In the genomic region with DNA sequence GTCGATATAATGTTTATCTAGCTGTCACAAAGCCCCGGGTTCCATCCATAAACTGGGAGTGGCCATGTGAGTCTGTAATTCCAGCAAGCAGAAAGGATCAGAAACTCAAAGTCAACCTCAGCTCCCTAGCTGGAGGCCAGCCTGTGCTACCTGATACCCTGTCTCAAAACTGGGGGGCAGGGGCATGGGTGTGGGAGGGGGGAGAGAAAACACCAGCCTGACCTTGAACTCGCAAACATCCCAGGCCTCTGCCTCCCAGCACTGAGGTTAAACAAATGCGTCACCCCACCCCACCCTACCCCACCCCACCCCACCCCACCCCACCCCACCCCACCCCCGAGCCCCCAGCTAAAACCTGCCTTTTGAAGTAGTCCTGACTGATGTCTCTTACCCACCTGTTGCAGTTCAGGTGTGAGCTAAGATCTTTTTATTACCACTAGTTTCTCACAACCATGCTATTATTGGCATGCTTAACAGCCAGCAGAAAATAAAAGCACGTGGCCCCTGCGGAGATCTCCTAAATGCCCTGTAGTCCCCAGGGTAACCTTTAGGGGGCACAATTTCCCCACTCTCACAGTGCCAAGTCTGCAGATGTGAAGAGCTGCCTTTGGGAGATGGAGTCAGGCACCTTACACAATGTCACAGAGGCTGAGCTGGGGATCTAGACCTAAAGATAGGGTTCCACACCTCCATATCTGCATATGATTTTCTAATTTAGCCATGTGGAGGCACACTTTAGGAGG, we compare ENCODE assay signal across 9 mouse cellular contexts. TPM values are rescaled to one million over a fixed set of nuclear protein-coding genes. Genes with fewer than 3 reads are reported as not detected.
A peak's percentile ranks its signal among the peaks of the same experiment; 100 is the strongest.
DNase-seq lines count a peak whose midpoint lies in the region; ATAC-seq and TF ChIP-seq lines count a peak whose summit lies in the region.
"Had no signal": no experiment of that assay in that cellular context is flagged by ENCODE, and none has a peak within 500 bp of the region (broad histone marks: within the 10 kb centered on the region; RNA-seq: fewer than 3 reads in every experiment).

No protein-coding gene starts in this region.

- H3K27me3 ChIP-seq in kidney, adult 2 months (replicated peaks; ENCODE audit: control insufficient read depth, insufficient read depth, low read length): no peaks in the 10 kb centered on the region
- no peaks in the 10 kb centered on the region for H3K27me3 ChIP-seq in kidney, embryonic 14.5 days (ENCODE audit: control insufficient read depth, insufficient read depth, low read length)

- ATAC-seq in kidney, embryonic 14.5 days (ENCODE audit: low FRiP score, low TSS enrichment): no peak
- ATAC-seq in monocyte, adult 5-6 weeks (replicated peaks; ENCODE audit: insufficient number of reproducible peaks, low FRiP score, low TSS enrichment, poor library complexity, severe bottlenecking): peak; percentile 84

- no peaks in the 10 kb centered on the region for H3K36me3 ChIP-seq in kidney, adult 2 months (ENCODE audit: control insufficient read depth, insufficient read depth, low read length)
- no peaks in the 10 kb centered on the region for H3K36me3 ChIP-seq in kidney, embryonic 14.5 days (ENCODE audit: control insufficient read depth, insufficient read depth, low read length)
- H3K36me3 ChIP-seq in ES-E14 (ENCODE audit: control insufficient read depth, insufficient read depth, low read length, poor library complexity, severe bottlenecking): no peaks in the 10 kb centered on the region

- peak; percentile 80 for TF ChIP-seq CTCF in kidney, adult 2 months (conservative IDR thresholded peaks at IDR 0.05; ENCODE audit: insufficient read depth, insufficient read length, low read depth, low read length)

- TF ChIP-seq POLR2A in kidney, adult 2 months (IDR thresholded peaks at IDR 0.05; ENCODE audit: low read depth, low read length): no peak

- H3K9me3 ChIP-seq in kidney, embryonic 14.5 days (ENCODE audit: control insufficient read depth, low read length): no peaks in the 10 kb centered on the region
- no peaks in the 10 kb centered on the region for H3K9me3 ChIP-seq in ES-E14 (ENCODE audit: control insufficient read depth, insufficient read depth, low read depth, low read length)

- H3K4me3 ChIP-seq in kidney, adult 2 months (ENCODE audit: insufficient read depth, low read depth, low read length): no peak overlapping the region
- no peak overlapping the region for H3K4me3 ChIP-seq in kidney, embryonic 14.5 days (ENCODE audit: low read length)
- H3K4me3 ChIP-seq in ES-E14 (ENCODE audit: insufficient read depth in 1 of 2, low read depth in 1 of 2, low read length in 2 of 2, poor library complexity in 1 of 2, severe bottlenecking in 1 of 2): no peak overlapping the region
- H3K4me3 ChIP-seq: erythroblast, embryonic 14.5 days had no signal

- no peak overlapping the region for H3K27ac ChIP-seq in kidney, adult 2 months (ENCODE audit: insufficient read depth, low read depth, low read length)
- H3K27ac ChIP-seq in kidney, embryonic 14.5 days (ENCODE audit: low read depth, low read length): no peak overlapping the region
- peak overlapping the region; percentile 28; the same call in 1 of the 2 replicates for H3K27ac ChIP-seq in ES-E14 (ENCODE audit: insufficient read depth, low read depth, low read length, poor library complexity, severe bottlenecking)

- H3K4me2 ChIP-seq in kidney, embryonic 14.5 days (replicated peaks; ENCODE audit: low read depth, low read length): no peak overlapping the region

- no peaks in the 10 kb centered on the region for H3K4me1 ChIP-seq in kidney, adult 2 months (ENCODE audit: control insufficient read depth, insufficient read depth, low read length)
- peaks cover 18% of the 10 kb centered on the region; the same call in 1 of the 2 replicates for H3K4me1 ChIP-seq in kidney, embryonic 14.5 days (ENCODE audit: control insufficient read depth, insufficient read depth, low read length)
- H3K4me1 ChIP-seq in ES-E14 (ENCODE audit: control insufficient read depth in 2 of 2, insufficient read depth in 2 of 2, low read length in 2 of 2, poor library complexity in 1 of 2): peaks cover 7 to 18% of the 10 kb centered on the region in 2 experiments

- WGBS in kidney, adult 2 months: 18% methylated on average over 7 of the region's 7 CpGs
- WGBS in kidney, embryonic 14.5 days: 9% methylated on average over 7 of the region's 7 CpGs

- H3K9ac ChIP-seq in kidney, embryonic 14.5 days (ENCODE audit: low read depth, low read length): no peak overlapping the region
- no peak overlapping the region for H3K9ac ChIP-seq in ES-E14 (ENCODE audit: insufficient read depth, low read depth, low read length, poor library complexity, severe bottlenecking)

- intact Hi-C loops in left cerebral cortex, postnatal 25 days (cut with DNase I): loop anchor here (1.0 to 10.0 kb wide), 2 partner anchors 171 to 398 kb away; no protein-coding TSS in a partner anchor

- in situ Hi-C loops in ES-E14 (cut with MboI; ENCODE audit: low sequenced_read_pairs in 2 of 2, unreplicated experiment in 2 of 2): no loop called here

- DNase-seq in kidney, adult 2 months: peak; percentile 75
- DNase-seq in ES-E14 (ENCODE audit: low read depth, low spot score): peak; percentile 81
- DNase-seq in c-Kit-positive CD71-positive TER-119-positive erythroid progenitor cells, embryonic 14.5 days (ENCODE audit: low spot score): peak; percentile 65
- peak; percentile 35 to 47 for DNase-seq in heart, adult 9 months (ENCODE audit: low spot score in 2 of 2)
- DNase-seq in left cerebral cortex, postnatal 25 days (ENCODE audit: low spot score in 2 of 2): peak; percentile 30 to 33
- DNase-seq in thymus, postnatal 25 days: peak; percentile 88

TF ChIP-seq in ES-E14, 5 proteins besides CTCF, POLR2A, EP300 and RAD21:
- TF ChIP-seq CHD2 (IDR thresholded peaks at IDR 0.05; ENCODE audit: low read depth, low read length): no peak
- TF ChIP-seq MAFK (IDR thresholded peaks at IDR 0.05; ENCODE audit: insufficient read depth, low read depth, low read length): peak; percentile 69; the same call in 1 of the 2 replicates
- peak; percentile 52; the same call in 1 of the 2 replicates for TF ChIP-seq ZC3H11A (IDR thresholded peaks at IDR 0.05; ENCODE audit: borderline replicate concordance, low read depth, low read length)
- TF ChIP-seq ZNF384 (IDR thresholded peaks at IDR 0.05; ENCODE audit: low read depth, low read length): no peak
- no peak for TF ChIP-seq HCFC1 (IDR thresholded peaks at IDR 0.05; ENCODE audit: borderline replicate concordance, insufficient read depth, low read length)

RNA-seq across cellular contexts. Expression of gene Ryr1, which starts 1.4 kb away (rescaled TPM):
- polyA plus RNA-seq in kidney, adult 2 months (2012; rRNA removed): 0.01 and 3.0 TPM in 2 replicates
- 1.1 TPM in 2 replicates for polyA plus RNA-seq in kidney, embryonic 14.5 days (2014; fragmentation: Nextera tagmentation; extraction: Ambion mirVana)
- 5.1 and 8.5 TPM in 2 replicates for total RNA-seq in ES-E14 (2012; rRNA removed)
- total RNA-seq in left cerebral cortex, postnatal 25 days (2021): 1 to 10 TPM; 4.7 to 8.9 TPM
- 2.3 to 3.1 TPM (median 2.3 TPM) in 3 replicates for total RNA-seq in monocyte, adult 5-6 weeks (2017)

RNA-seq across cellular contexts. Expression of gene Rasgrp4, which starts 8.3 kb away (rescaled TPM):
- polyA plus RNA-seq in kidney, adult 2 months (2012; rRNA removed): 1.9 and 2.7 TPM in 2 replicates
- polyA plus RNA-seq in kidney, embryonic 14.5 days (2014; fragmentation: Nextera tagmentation; extraction: Ambion mirVana): 0.68 and 1.1 TPM in 2 replicates
- 5.6 and 5.9 TPM in 2 replicates for total RNA-seq in ES-E14 (2012; rRNA removed)
- total RNA-seq in left cerebral cortex, postnatal 25 days (2021): 1 to 10 TPM; 1.1 to 1.8 TPM
- total RNA-seq in monocyte, adult 5-6 weeks (2017): 37.9 to 82.9 TPM (median 41.3 TPM) in 3 replicates

RNA-seq across cellular contexts. Expression of gene Fam98c, which starts 29.7 kb away (rescaled TPM):
- 31.4 and 35.8 TPM in 2 replicates for polyA plus RNA-seq in kidney, adult 2 months (2012; rRNA removed)
- polyA plus RNA-seq in kidney, embryonic 14.5 days (2014; fragmentation: Nextera tagmentation; extraction: Ambion mirVana): 12.2 and 13.9 TPM in 2 replicates
- total RNA-seq in ES-E14 (2012; rRNA removed): 20.8 and 42.5 TPM in 2 replicates
- 10 to 100 TPM; 35.9 to 40.6 TPM for total RNA-seq in left cerebral cortex, postnatal 25 days (2021)
- total RNA-seq in monocyte, adult 5-6 weeks (2017): 28.7 to 32.4 TPM (median 29.1 TPM) in 3 replicates

RNA-seq across cellular contexts. Expression of gene Ggn, which starts 43.7 kb away (rescaled TPM):
- 0.38 and 0.94 TPM in 2 replicates for polyA plus RNA-seq in kidney, adult 2 months (2012; rRNA removed)
- 0.47 and 0.91 TPM in 2 replicates for polyA plus RNA-seq in kidney, embryonic 14.5 days (2014; fragmentation: Nextera tagmentation; extraction: Ambion mirVana)
- 0.67 and 1.2 TPM in 2 replicates for total RNA-seq in ES-E14 (2012; rRNA removed)
- 1 to 10 TPM; 1.0 to 1.1 TPM for total RNA-seq in left cerebral cortex, postnatal 25 days (2021)
- total RNA-seq in monocyte, adult 5-6 weeks (2017): 0.32 to 0.39 TPM in 2 of 3 replicates, not detected in the other

RNA-seq across cellular contexts. Expression of gene Spred3, which starts 43.9 kb away (rescaled TPM):
- 1.8 and 2.6 TPM in 2 replicates for polyA plus RNA-seq in kidney, adult 2 months (2012; rRNA removed)
- 6.0 and 6.4 TPM in 2 replicates for polyA plus RNA-seq in kidney, embryonic 14.5 days (2014; fragmentation: Nextera tagmentation; extraction: Ambion mirVana)
- 5.1 and 6.2 TPM in 2 replicates for total RNA-seq in ES-E14 (2012; rRNA removed)
- total RNA-seq in left cerebral cortex, postnatal 25 days (2021): 10 to 100 TPM; 52.3 to 57.9 TPM
- total RNA-seq in monocyte, adult 5-6 weeks (2017): 0.78 to 0.95 TPM in 2 of 3 replicates, not detected in the other

Comparison
In these comparisons a context has a peak if more than half of its experiments do, and no peak if none do; other contexts are left out.
1. DNase-seq: peak in every context shown above with its lines; median percentile 88 in thymus, postnatal 25 days; 81 in ES-E14; 75 in kidney, adult 2 months; 65 in c-Kit-positive CD71-positive TER-119-positive erythroid progenitor cells, embryonic 14.5 days; 41 in heart, adult 9 months; 32 in left cerebral cortex, postnatal 25 days.